Mouse (Mus musculus) CH12.LX (cell line): Measurements from ENCODE around the gene Snx11.

Experiments used
- CTCF ChIP-seq, 2 experiments: IDR thresholded peaks in 1 of 2; conservative IDR thresholded peaks in 1 of 2; 2 replicates each; pipeline ENCODE4 v1.5.1; 2011 to 2012; ENCODE audit warnings: low read depth in 2 of 2, low read length in 2 of 2, improper control_type of control experiment in 1 of 2, inconsistent platforms in 1 of 2, mild to moderate bottlenecking in 1 of 2, moderate library complexity in 1 of 2
- EP300 ChIP-seq: IDR thresholded peaks from 2 replicates; pipeline ENCODE4 v1.6.1; 2011; ENCODE audit warnings: low read length, improper control_type of control experiment
- IRF4 ChIP-seq: IDR thresholded peaks from 2 replicates; pipeline ENCODE4 v1.6.1; 2014; ENCODE audit warnings: low read depth, mild to moderate bottlenecking, inconsistent platforms, low read length, improper control_type of control experiment
- JUN ChIP-seq: IDR thresholded peaks from 2 replicates; pipeline ENCODE4 v1.6.1; 2011; ENCODE audit warnings: low read depth, mild to moderate bottlenecking, low read length, improper control_type of control experiment, moderate library complexity; ENCODE audit not compliant: insufficient read depth
- MAX ChIP-seq: IDR thresholded peaks from 2 replicates; pipeline ENCODE4 v1.6.1; 2011; ENCODE audit warnings: low read length, improper control_type of control experiment
- MAZ ChIP-seq: IDR thresholded peaks from 2 replicates; pipeline ENCODE4 v1.6.1; 2012; ENCODE audit warnings: low read depth, mild to moderate bottlenecking, inconsistent platforms, low read length, improper control_type of control experiment, moderate library complexity
- POLR2A ChIP-seq: IDR thresholded peaks from 2 replicates; pipeline ENCODE4 v1.6.1; 2011; ENCODE audit warnings: low read depth, mild to moderate bottlenecking, improper control_type of control experiment, low read length
- POLR2AphosphoS2 ChIP-seq: IDR thresholded peaks from 2 replicates; pipeline ENCODE4 v1.6.1; 2011; ENCODE audit warnings: low read depth, low read length, improper control_type of control experiment
- SMC3 ChIP-seq: IDR thresholded peaks from 2 replicates; pipeline ENCODE4 v1.6.1; 2011; ENCODE audit warnings: low read depth, low read length, improper control_type of control experiment
- TCF12 ChIP-seq: IDR thresholded peaks from 2 replicates; pipeline ENCODE4 v1.6.1; 2014; ENCODE audit warnings: low read depth, mild to moderate bottlenecking, inconsistent platforms, low read length, improper control_type of control experiment
- USF1 ChIP-seq: IDR thresholded peaks from 2 replicates; pipeline ENCODE4 v1.6.1; 2014; ENCODE audit warnings: low read depth, mild to moderate bottlenecking, inconsistent platforms, low read length, improper control_type of control experiment
- ZMIZ1 ChIP-seq: IDR thresholded peaks from 2 replicates; pipeline ENCODE4 v1.6.1; 2012; ENCODE audit warnings: low read depth, mild to moderate bottlenecking, inconsistent platforms, low read length, improper control_type of control experiment

DNA sequence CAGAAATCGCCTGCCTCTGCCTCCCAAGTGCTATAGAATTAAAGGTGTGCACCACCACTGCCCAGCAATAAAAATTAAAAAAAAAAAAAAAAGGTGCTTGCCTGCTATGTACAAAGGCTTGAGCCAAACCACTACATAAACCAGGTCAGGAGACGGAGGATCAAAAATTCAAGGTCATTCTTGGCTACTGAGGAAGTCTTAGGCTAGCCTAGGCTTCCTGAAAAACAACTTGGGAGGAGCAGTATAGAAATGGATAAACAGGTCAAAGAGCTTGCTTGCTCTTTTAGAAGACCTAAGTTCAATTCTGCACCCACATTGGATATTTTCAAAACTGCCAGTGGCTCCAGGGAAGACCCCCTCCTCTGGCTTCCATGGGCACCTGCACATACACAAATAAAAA is 37.1 kb upstream of the Snx11 start:
- no peak for TF ChIP-seq POLR2AphosphoS2
- TF ChIP-seq CTCF (conservative IDR thresholded peaks at IDR 0.05 in 1 of 2, IDR thresholded peaks at IDR 0.05 in 1 of 2; ENCODE audit: low read depth in 2 of 2, low read length in 2 of 2): no peak
- TF ChIP-seq ZMIZ1: peak; percentile 50; the same call in 1 of the 2 replicates
- TF ChIP-seq SMC3: 0 out of 2 replicates have a peak, but pooled peaks have one; percentile 3
- no peak for TF ChIP-seq USF1
- no peak for TF ChIP-seq EP300
- no peak; the same call in 1 of the 2 replicates for TF ChIP-seq POLR2A
- no peak for TF ChIP-seq MAX
- no peak for TF ChIP-seq TCF12
- TF ChIP-seq IRF4: no peak
- no peak for TF ChIP-seq MAZ
- TF ChIP-seq JUN: no peak
